Mouse (Mus musculus) hindbrain, embryonic 10.5 days (tissue): ENCODE results near the gene Dixdc1. TPM values are rescaled to one million over a fixed set of nuclear protein-coding genes. Genes with fewer than 3 reads are reported as not detected.

ENCODE experiments used
- DNase-seq: peaks from one replicate; pipeline ENCODE4 v3.0.0-alpha.2; 2017; ENCODE audit warnings: low spot score
- H3K27ac ChIP-seq: fragments of 300-500 bp; sonication (generic); 2 replicates; pipeline ENCODE4 v1.5.1; 2016; ENCODE audit warnings: mild to moderate bottlenecking, moderate library complexity
- H3K27me3 ChIP-seq: fragments of 300-500 bp; sonication (generic); 2 replicates; pipeline ENCODE4 v1.6.1; 2016; ENCODE audit warnings: mild to moderate bottlenecking; ENCODE audit not compliant: poor library complexity, insufficient read depth, severe bottlenecking
- H3K36me3 ChIP-seq: fragments of 300-500 bp; sonication (generic); 2 replicates; pipeline ENCODE4 v1.6.1; 2016; ENCODE audit warnings: mild to moderate bottlenecking, moderate library complexity
- H3K4me1 ChIP-seq: fragments of 300-500 bp; sonication (generic); replicated peaks from 2 replicates; pipeline ENCODE4 v1.6.1; 2016; ENCODE audit warnings: mild to moderate bottlenecking
- H3K4me3 ChIP-seq: fragments of 300-500 bp; sonication (generic); 2 replicates; pipeline ENCODE4 v1.5.1; 2016; ENCODE audit warnings: mild to moderate bottlenecking, moderate library complexity
- H3K9me3 ChIP-seq: fragments of 300-500 bp; sonication (generic); 2 replicates; pipeline ENCODE4 v1.6.1; 2016; ENCODE audit warnings: mild to moderate bottlenecking, moderate library complexity
- WGBS: fragments of 180-500 bp; shearing (Covaris S2); methylation state at CpG from one replicate; pipeline ENCODE4 v1.1.7; 2016; 5-methylcytosine and 5-hydroxymethylcytosine counted together
- polyA plus RNA-seq: library from polyadenylated mRNA; unstranded; fragments of >200 nt; fragmentation: Nextera tagmentation; extraction: Ambion mirVana; gene quantifications from 2 replicates; pipeline ENCODE4 v1.2.1, GENCODE M21; 2016

Dixdc1 gene
- polyA plus RNA-seq, 1 experiment from 2014 or later = 21.4 TPM

- 55% methylated on average over 5 of the region's 5 CpGs for WGBS
- Histone ChIP-seq H3K4me3 (no peak overlapping the region), H3K36me3 (no peaks in the 10 kb centered on the region), H3K27ac (no peak overlapping the region), H3K4me1 (peaks cover 4% of the 10 kb centered on the region; the same call in 1 of the 2 replicates), H3K27me3 (peaks cover 14% of the 10 kb centered on the region; the same call in 1 of the 2 replicates), H3K9me3 (no peaks in the 10 kb centered on the region)
- DNase-seq = no peak
These were observed 17.4 kb upstream of the Dixdc1 start for GRCm38 (mm10) chr9:50756711-50757110.

GRCm38 (mm10) chr9:50753947-50754346 is 14.6 kb upstream of the Dixdc1 start:
- no peak overlapping the region for H3K27ac ChIP-seq
- DNase-seq = no peak
- WGBS = 75% methylated on average over 7 of the region's 7 CpGs

GRCm38 (mm10) chr9:50752784-50753615 is 13.7 kb upstream of the Dixdc1 start:
- H3K9me3 ChIP-seq = no peaks in the 10 kb centered on the region
- H3K4me1 ChIP-seq = peaks cover 10% of the 10 kb centered on the region
- no peaks in the 10 kb centered on the region for H3K36me3 ChIP-seq
- DNase-seq = no peak
- 72% methylated on average over 17 of the region's 17 CpGs for WGBS
- H3K27me3 ChIP-seq = peaks cover 28% of the 10 kb centered on the region
- no peak overlapping the region for H3K4me3 ChIP-seq
- no peak overlapping the region for H3K27ac ChIP-seq

More at GRCm38 (mm10) chr9:50753947-50754346, 14.6 kb upstream of the Dixdc1 start:
- Histone ChIP-seq H3K27me3 (peaks cover 22% of the 10 kb centered on the region; the same call in 1 of the 2 replicates), H3K4me3 (no peak overlapping the region), H3K4me1 (peaks cover 10% of the 10 kb centered on the region), H3K36me3 (no peaks in the 10 kb centered on the region), H3K9me3 (no peaks in the 10 kb centered on the region)

GRCm38 (mm10) chr9:50752054-50752602 is 12.8 kb upstream of the Dixdc1 start, which contains the start of gene Hspb2:
Gene Hspb2 (minus strand): TSS chr9:50752354.
- Histone ChIP-seq H3K27ac (peak within 1 kb of the TSS; percentile 56; the same call in 1 of the 2 replicates), H3K4me3 (no peak within 1 kb of the TSS), H3K9me3 (no peaks in the 10 kb centered on the region), H3K27me3 (peaks cover 31% of the 10 kb centered on the region), H3K4me1 (peaks cover 10% of the 10 kb centered on the region), H3K36me3 (no peaks in the 10 kb centered on the region)
- DNase-seq = no peak
- WGBS = 73% methylated on average over 14 of the region's 14 CpGs

GRCm38 (mm10) chr9:50751323-50751722 is 12.0 kb upstream of the Dixdc1 start, which contains the start of gene Cryab:
Gene Cryab (plus strand): TSS chr9:50751325.
- H3K27me3 ChIP-seq = peaks cover 39% of the 10 kb centered on the region
- no peak within 1 kb of the TSS for H3K4me3 ChIP-seq
- H3K9me3 ChIP-seq = no peaks in the 10 kb centered on the region
- WGBS = 73% methylated on average over 22 of the region's 22 CpGs
- peaks cover 14% of the 10 kb centered on the region for H3K4me1 ChIP-seq
- H3K36me3 ChIP-seq = no peaks in the 10 kb centered on the region
- no peak for DNase-seq
- H3K27ac ChIP-seq = peak within 1 kb of the TSS; percentile 56; the same call in 1 of the 2 replicates

DNA sequence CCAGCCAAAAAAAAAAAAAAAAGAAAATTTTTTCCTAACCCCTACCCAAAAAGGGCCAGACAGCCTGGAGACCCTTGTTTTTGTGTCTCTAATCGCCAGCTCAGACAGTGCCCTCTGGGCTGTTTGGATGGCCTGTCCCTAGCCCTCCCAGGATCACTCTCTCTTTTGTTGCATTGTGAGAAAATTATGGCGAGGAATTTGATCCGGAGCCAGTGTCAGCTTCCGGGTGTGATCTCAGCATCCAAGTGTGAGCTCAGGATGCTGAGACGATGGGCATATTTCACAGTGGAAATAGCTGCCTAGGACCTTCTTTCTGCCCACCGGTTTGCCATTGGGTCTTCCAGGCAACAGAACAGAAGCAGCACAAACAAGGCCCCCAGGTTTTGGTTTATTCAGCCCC is 11.4 kb upstream of the Dixdc1 start:
- WGBS = 70% methylated on average over 6 of the region's 6 CpGs
- DNase-seq = no peak
- no peaks in the 10 kb centered on the region for H3K9me3 ChIP-seq
- no peaks in the 10 kb centered on the region for H3K36me3 ChIP-seq
- H3K4me1 ChIP-seq = peaks cover 20% of the 10 kb centered on the region
- peaks cover 45% of the 10 kb centered on the region for H3K27me3 ChIP-seq
- H3K4me3 ChIP-seq = no peak overlapping the region
- no peak overlapping the region for H3K27ac ChIP-seq

DNA sequence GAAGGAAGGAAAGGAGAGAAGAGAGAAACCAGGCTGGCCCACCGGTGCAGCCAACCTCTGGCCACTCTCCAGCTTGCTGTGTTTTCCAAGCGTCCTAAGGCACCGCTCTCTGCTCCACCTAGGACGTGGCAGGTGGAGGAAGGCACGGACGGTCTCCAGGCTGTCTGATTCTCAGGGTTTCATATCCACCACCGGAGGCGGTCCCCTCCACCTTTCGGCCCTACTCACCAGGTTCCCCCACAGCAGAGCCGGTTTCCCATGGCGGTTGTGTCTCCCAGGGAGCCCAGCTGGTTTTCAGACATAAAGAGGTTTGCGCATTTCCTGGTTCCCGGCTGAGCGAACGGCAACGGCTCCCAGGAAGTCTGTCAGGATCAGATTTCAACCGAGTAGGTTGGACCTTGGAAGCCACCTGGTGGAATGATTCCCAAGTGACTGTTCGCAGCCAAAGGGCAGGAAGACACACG is 6.9 kb upstream of the Dixdc1 start, which contains the start of gene 2310030G06Rik:
2310030G06Rik (minus strand) TSS at position 323 of the 464 bp plus-strand sequence.
- peaks cover 13% of the 10 kb centered on the region for H3K4me1 ChIP-seq
- no peaks in the 10 kb centered on the region for H3K9me3 ChIP-seq
- H3K27ac ChIP-seq = peak within 1 kb of the TSS; percentile 69
- H3K36me3 ChIP-seq = no peaks in the 10 kb centered on the region
- WGBS = 2% methylated on average over 19 of the region's 19 CpGs
- peak within 1 kb of the TSS; percentile 51 for H3K4me3 ChIP-seq
- peaks cover 40% of the 10 kb centered on the region for H3K27me3 ChIP-seq
- peak; percentile 35 for DNase-seq

DNA sequence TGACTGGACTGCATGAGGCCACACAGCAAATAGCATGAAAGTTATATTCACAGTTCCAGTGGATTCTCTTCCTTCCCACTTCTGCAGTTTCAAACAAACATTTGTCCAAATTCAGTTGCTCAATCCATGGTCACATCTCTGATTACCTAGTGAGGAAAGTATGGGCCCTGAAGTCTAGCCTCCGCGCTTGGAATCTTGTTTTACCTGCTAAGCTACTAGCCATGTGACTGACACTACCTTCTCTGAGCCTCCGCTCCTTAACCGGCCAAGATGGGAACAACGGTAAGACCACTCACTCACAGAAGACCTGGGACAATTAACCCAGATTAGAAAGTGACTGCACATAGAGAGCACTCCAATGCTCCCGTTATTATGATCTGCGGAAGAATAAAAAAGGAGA is 6.5 kb upstream of the Dixdc1 start:
- Histone ChIP-seq H3K27ac (peak overlapping the region; percentile 69), H3K36me3 (no peaks in the 10 kb centered on the region), H3K4me1 (peaks cover 10% of the 10 kb centered on the region), H3K4me3 (peak overlapping the region; percentile 51), H3K9me3 (no peaks in the 10 kb centered on the region), H3K27me3 (peaks cover 36% of the 10 kb centered on the region)
- DNase-seq = no peak
- WGBS = 11% methylated on average over 7 of the region's 7 CpGs

GRCm38 (mm10) chr9:50742744-50743143 is 3.4 kb upstream of the Dixdc1 start:
- H3K9me3 ChIP-seq = no peaks in the 10 kb centered on the region
- H3K4me1 ChIP-seq = peaks cover 22% of the 10 kb centered on the region
- H3K36me3 ChIP-seq = no peaks in the 10 kb centered on the region
- no peak overlapping the region for H3K27ac ChIP-seq
- H3K27me3 ChIP-seq = peaks cover 35% of the 10 kb centered on the region
- H3K4me3 ChIP-seq = no peak overlapping the region
- DNase-seq = no peak
- 72% methylated on average over 2 of the region's 2 CpGs for WGBS

GRCm38 (mm10) chr9:50742261-50742660 is 2.9 kb upstream of the Dixdc1 start:
- Histone ChIP-seq H3K4me3 (no peak overlapping the region), H3K27ac (no peak overlapping the region), H3K4me1 (peaks cover 22% of the 10 kb centered on the region), H3K36me3 (no peaks in the 10 kb centered on the region), H3K27me3 (peaks cover 40% of the 10 kb centered on the region), H3K9me3 (no peaks in the 10 kb centered on the region)
- WGBS = 88% methylated on average over 3 of the region's 3 CpGs
- DNase-seq = no peak

DNA sequence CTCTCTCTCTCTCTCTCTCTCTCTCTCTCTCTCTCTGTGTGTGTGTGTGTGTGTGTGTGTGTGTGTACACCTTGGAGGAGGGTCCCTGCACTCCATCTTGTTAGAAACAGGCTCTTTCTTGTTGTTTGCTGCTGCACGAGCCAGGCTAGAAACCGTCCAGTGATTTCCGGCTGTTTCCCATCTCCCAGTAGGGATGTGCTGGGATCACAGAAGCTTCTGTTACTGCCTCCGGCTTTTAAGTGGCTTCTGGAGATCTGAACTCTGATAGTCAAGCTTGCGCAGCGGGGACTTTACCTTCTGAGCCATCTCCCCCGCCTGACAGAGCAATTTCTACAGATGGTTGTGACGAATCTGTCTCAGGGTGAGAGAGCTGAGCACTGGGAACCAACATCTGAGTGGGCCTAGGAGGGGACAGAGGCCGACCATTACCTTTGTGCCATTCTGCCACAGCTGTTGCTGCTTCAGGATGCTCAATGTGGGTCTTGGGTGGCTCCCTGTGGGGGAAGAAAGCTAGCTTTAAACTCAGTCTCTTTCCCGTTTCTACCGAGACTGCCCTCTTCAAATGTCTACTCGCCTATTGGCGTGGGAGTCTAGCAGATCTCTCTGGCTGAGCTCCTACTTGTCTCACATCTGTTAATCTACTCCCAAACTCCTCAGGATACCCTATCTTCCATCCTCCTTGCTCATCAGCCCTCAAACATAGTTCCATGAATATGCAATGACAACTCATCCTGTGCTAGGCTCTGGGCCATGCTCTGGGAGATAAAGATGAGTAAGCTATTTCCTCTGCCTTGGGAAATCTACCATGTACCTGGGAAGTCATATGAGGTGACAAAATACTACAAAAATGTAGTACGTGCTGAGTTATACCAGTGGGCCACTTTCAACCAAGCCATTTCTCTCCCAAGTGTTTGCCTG is 1.8 kb upstream of the Dixdc1 start:
- peaks cover 16% of the 10 kb centered on the region for H3K4me1 ChIP-seq
- H3K36me3 ChIP-seq = no peaks in the 10 kb centered on the region
- H3K4me3 ChIP-seq = no peak overlapping the region
- H3K27ac ChIP-seq = no peak overlapping the region
- H3K27me3 ChIP-seq = peaks cover 29% of the 10 kb centered on the region
- DNase-seq = no peak
- no peaks in the 10 kb centered on the region for H3K9me3 ChIP-seq
- WGBS = 89% methylated on average over 14 of the region's 14 CpGs

DNA sequence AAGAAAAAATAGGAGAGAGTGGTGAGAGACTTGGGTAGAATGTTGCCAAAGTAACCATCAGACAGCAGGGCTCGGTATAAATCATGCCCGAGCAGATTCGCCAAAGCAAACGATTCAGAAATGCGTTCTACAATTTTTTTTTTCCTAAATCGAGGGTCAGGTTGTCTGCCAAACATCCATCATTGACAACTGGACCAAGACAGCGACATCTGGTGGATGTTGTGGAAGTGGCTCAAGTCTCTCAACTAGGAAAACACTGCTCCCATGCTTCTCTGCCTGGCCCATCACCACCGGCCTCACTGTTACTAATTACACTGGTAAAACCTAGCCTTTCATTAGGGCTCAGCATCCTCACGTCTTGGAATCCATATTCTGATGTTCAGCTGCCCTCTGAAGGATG is 4.3 kb downstream of the Dixdc1 start:
- Histone ChIP-seq H3K27ac (no peak overlapping the region), H3K27me3 (peaks cover 18% of the 10 kb centered on the region), H3K4me3 (no peak overlapping the region), H3K4me1 (peaks cover 35% of the 10 kb centered on the region), H3K36me3 (no peaks in the 10 kb centered on the region), H3K9me3 (no peaks in the 10 kb centered on the region)
- WGBS = 11% methylated on average over 9 of the region's 9 CpGs
- DNase-seq = peak; percentile 55
